Mouse (Mus musculus): ENCODE data around the gene Tenm4.

Tenm4 gene

GRCm38 (mm10) chr7:96844104-96844894 is 673.3 kb downstream of the Tenm4 start:
- DNase-seq (ENCODE audit: extremely low spot score) = no peak

- DNase-seq (ENCODE audit: extremely low spot score) = no peak
Observed at GRCm38 (mm10) chr7:96852781-96853180, 681.7 kb downstream of the Tenm4 start.

- DNase-seq (ENCODE audit: extremely low spot score) = no peak
Observed at GRCm38 (mm10) chr7:96855867-96856406, 684.9 kb downstream of the Tenm4 start.

- DNase-seq (ENCODE audit: extremely low spot score) = no peak
Observed at GRCm38 (mm10) chr7:96856518-96856917, 685.5 kb downstream of the Tenm4 start.

DNA sequence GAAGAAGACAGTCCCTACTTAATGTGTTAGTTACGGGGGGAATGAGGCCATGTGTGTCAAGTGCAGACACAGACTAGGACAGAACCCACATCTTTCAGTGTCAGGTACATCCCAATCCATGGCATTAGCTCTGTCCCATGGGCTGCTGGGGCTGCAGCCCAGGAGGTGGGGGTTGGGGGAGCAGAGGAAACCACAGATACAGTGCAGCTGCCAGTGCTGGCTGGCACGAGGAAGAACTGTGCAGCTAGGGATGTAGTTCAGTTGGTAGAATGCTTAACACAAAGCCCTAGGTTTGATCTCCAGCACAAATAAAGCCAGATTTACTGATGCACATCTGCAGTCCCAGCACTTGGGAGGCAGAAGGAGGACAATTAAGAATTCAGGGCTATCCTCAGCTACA is 688.0 kb downstream of the Tenm4 start:
- DNase-seq (ENCODE audit: extremely low spot score) = no peak

DNA sequence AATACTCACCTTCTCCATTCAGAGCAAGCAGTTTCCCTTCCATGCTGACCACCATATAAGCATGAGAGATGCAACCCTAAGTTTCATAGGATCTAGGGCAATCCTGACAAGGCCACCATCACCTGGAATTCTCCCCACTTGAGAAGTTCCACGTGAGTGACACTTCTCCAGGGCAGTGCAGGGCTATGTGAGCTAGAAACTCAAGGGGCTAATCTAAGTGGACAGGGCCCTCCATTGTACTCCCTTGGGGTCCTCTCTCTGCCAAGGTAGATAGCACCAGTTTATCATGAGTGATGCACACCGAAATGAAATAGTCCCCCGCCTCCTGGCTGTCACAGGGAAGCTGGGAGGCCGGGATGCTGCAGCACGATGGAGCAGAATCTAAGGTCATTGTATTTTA is 688.6 kb downstream of the Tenm4 start:
- DNase-seq (ENCODE audit: extremely low spot score) = no peak

DNA sequence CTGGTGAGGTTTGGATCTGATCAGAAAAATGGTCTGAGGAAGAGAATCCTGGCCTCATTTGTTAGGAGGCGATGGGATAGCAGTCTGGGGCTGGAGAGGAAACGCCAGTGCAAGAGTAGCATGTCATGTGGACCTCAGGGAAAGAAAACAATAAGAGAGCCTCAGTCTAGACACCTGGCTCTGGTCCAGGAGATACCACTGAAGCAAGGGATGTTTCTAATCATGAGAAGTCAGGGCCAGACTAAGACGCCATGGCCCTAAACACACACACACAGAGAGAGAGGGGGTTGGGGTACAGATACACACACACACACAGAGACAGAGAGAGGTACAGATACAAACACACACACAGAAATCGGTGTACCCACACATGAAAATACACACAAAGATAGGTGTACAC is 689.6 kb downstream of the Tenm4 start:
- no peak for DNase-seq (ENCODE audit: extremely low spot score)

GRCm38 (mm10) chr7:96864894-96865722 is 694.1 kb downstream of the Tenm4 start:
- DNase-seq (ENCODE audit: extremely low spot score) = no peak

- DNase-seq (ENCODE audit: extremely low spot score) = no peak
Observed at GRCm38 (mm10) chr7:96869079-96869810, 698.2 kb downstream of the Tenm4 start.

- no peak for DNase-seq (ENCODE audit: extremely low spot score)
Observed at GRCm38 (mm10) chr7:96870473-96870872, 699.4 kb downstream of the Tenm4 start.

GRCm38 (mm10) chr7:96871031-96871430 is 700.0 kb downstream of the Tenm4 start:
- DNase-seq (ENCODE audit: extremely low spot score) = no peak

DNA sequence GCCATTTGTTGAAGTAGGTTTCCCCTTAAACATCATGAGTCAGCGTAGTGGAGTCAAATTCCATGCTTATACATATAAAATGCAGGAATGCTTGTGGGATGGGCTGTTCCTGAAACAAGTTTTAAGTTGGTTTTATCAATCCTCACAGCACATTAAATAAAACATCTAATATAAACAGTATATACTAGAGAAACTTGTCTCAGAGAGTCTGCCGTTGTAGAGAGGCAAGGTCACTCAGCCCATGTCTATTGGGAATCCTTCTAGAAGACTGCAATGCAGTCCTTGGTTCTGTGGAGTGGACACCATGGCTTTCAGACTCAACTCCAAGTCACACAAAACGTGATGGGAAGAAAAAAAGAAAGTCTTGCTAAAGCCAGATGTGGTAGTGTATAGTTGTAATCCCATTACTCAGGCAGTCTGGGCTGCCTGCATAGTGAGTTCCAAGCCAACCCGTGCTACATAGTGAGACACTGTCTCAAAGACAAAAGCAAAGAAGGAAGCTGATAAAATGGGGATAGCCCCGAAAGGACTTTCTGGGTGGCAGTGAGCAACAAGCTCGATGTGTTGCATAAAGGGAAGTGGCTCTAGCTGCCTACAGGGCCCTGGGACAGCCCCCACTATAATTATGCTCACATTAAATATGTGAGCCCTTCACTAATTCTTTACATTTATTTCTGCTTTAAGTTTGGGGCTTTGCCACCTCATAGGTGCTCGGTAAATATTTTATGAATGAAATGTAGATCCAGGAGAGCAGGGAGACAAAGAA is 707.6 kb downstream of the Tenm4 start:
- no peak for DNase-seq (ENCODE audit: extremely low spot score)

GRCm38 (mm10) chr7:96879593-96879992 is 708.5 kb downstream of the Tenm4 start:
- DNase-seq (ENCODE audit: extremely low spot score) = no peak

DNA sequence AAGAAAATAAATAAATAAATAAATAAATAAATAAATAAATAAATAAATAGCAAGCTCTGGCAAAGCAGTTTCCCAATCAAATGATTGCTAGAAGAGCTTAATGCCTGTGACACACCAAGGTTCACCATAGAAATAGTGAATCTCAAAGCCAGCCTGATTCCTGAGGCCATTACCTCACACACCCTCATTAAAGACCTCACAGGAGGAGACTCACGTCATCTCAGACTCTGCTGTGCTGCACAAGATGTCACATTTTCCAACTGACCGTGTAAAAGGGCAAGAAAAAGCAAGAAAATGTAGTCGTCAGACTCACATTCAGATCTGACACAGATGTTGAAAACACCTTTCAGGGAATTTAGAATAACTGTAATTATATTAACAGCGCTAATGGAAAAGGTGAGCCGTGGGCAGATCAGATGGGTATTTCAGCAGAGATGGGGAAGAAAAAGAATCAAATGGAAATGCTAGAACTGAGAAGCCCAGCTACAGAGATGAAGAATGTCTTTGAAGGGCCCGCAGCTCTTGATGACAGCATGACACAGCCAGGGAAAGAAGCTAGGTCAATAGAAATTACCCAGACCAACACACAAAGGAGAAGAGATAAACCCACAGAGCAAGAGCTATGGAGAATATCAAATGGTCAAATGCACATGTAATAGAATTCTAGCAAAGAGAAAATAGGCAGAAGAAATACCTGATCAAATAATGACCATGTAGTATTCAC is 709.3 kb downstream of the Tenm4 start:
- DNase-seq (ENCODE audit: extremely low spot score) = no peak

- DNase-seq (ENCODE audit: extremely low spot score) = no peak
Observed at GRCm38 (mm10) chr7:96883297-96883696, 712.3 kb downstream of the Tenm4 start.

GRCm38 (mm10) chr7:96887088-96887654 is 716.1 kb downstream of the Tenm4 start:
- DNase-seq (ENCODE audit: extremely low spot score) = no peak

DNA sequence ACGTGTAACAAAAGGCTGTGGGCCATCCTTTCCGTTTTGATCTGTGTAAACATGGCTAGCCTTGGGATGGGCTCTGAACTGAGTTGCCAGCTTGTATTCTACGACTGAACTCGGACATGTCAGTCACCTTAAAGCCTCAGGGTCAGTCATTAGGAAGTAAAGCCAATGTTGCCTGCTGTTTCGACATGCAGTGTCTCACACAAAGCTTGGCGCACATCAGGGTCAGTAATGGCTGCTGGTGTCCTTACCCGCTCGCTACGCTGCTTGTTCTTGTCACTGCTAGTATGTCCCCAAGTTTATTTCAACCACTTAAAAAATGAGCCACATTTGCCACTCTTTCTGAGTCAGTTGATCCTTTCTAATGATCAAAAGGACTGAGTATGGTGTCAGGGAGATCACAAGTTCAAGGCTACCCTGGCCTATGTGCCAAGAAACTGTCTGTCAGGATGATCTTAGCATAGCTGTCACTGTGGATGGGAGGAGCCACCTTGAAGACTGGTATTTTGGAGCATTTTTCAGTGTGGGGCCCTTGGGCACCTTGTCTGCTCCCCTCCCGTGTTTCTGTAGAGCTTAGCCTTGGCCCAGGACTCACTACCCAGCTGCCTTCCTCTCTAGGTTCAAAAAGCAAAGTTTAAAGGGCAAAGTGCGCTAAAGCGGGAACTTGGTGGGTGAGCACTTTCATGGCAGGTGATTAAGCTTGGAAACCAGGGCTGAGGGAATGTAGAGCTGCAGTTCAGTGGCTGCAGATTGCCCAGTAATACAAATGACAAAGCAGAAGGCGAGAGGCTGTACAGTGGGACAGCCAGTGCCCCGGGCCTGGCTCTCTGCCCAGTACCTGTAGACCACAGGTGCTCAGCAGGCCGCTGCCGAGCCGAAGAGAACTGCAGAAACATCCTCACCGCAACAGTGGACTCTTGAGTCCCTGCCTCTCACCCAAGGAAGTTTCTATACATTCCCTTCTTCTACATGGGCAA is 718.3 kb downstream of the Tenm4 start:
- DNase-seq (ENCODE audit: extremely low spot score) = no peak

DNA sequence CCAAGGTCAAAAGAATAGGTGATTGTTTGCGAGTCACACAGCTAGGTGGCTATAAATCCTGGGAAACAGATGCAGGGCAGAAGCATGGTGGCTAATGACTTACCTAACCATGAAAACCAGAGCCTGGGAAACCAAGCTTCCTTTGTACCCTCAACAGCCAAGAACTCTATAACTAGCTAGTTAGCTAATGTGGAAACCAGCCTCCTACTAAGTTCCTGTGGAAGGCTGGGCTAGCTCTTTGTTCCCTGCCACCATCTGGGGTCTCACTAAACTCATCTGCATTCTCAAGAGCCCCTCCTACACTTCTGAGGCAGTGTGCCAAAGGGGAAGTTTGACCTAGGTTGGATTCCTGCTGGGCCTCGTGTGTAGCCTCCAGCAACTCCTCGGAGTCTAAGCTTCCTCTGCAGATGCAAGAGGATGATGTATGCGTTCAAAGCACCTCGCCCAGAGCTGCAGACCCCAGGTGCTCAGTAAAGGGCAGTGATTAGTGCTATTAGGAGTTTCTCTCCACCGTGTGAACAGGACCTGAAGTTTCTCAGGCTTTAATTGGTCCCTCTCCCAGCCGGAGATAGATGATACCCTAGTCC is 719.1 kb downstream of the Tenm4 start:
- DNase-seq (ENCODE audit: extremely low spot score) = no peak

DNA sequence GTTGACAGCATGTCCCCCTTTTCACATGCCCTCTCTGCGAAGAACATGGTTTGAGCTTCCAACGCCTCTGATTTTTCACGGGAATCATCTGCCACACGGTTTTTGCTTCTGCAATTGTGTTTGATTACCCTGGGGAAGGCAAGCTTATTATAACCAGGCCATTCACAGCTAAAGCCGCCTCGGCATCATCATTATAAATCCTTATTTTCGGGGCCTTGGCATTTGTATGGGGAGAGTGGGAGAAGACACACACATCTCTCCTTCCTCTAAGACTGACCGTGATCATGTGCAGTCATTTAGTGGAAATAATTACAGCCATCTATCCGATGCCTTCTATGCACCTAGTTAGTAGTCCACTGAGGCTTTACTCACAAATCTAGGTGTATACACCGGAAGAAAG is 719.9 kb downstream of the Tenm4 start:
- no peak for DNase-seq (ENCODE audit: extremely low spot score)

All from embryo, embryonic 9.5 days (tissue).